Mouse (Mus musculus) MEL (cell line): Measurements from ENCODE around the gene Vsx1. TPM values are rescaled to one million over a fixed set of nuclear protein-coding genes. Genes with fewer than 3 reads are reported as not detected.
A peak's percentile ranks its signal among the peaks of the same experiment; 100 is the strongest.

ENCODE experiments used
- DNase-seq: peaks from one replicate; pipeline ENCODE4 v3.0.0; 2011; ENCODE audit warnings: low read depth, low spot score
- H3K27ac ChIP-seq: 2 replicates; pipeline ENCODE4 v1.5.1; 2012; ENCODE audit warnings: low read depth, mild to moderate bottlenecking, control low read depth, low read length, moderate library complexity; ENCODE audit not compliant: control insufficient read depth
- H3K27me3 ChIP-seq, 2 experiments: fragments of 150-350 bp in 1 of 2; sonication (generic) in 1 of 2; 2 replicates each; pipeline ENCODE4 v1.6.1; 2012; ENCODE audit warnings: low read length in 2 of 2, mild to moderate bottlenecking in 2 of 2, improper control_type of control experiment in 1 of 2, moderate library complexity in 1 of 2; ENCODE audit not compliant: insufficient read depth in 2 of 2, control insufficient read depth in 1 of 2
- H3K36me3 ChIP-seq, 2 experiments: 2 replicates each; pipeline ENCODE4 v1.6.1; 2012 to 2014; ENCODE audit warnings: low read length in 2 of 2, improper control_type of control experiment in 1 of 2, inconsistent platforms in 1 of 2, mild to moderate bottlenecking in 1 of 2; ENCODE audit not compliant: insufficient read depth in 2 of 2, control insufficient read depth in 1 of 2
- H3K4me1 ChIP-seq, 2 experiments: fragments of 150-350 bp in 1 of 2; sonication (generic) in 1 of 2; 2 replicates each; pipeline ENCODE4 v1.6.1; 2012; ENCODE audit warnings: low read length in 2 of 2, improper control_type of control experiment in 1 of 2, mild to moderate bottlenecking in 1 of 2; ENCODE audit not compliant: insufficient read depth in 2 of 2, control insufficient read depth in 1 of 2
- H3K4me3 ChIP-seq, 2 experiments: fragments of 150-350 bp in 1 of 2; sonication (generic) in 1 of 2; 2 replicates each; pipeline ENCODE4 v1.5.1; 2012; ENCODE audit warnings: low read depth in 2 of 2, low read length in 2 of 2, mild to moderate bottlenecking in 2 of 2, moderate library complexity in 2 of 2, control low read depth in 1 of 2, improper control_type of control experiment in 1 of 2; ENCODE audit not compliant: control insufficient read depth in 1 of 2, insufficient read depth in 1 of 2
- H3K79me2 ChIP-seq: 2 replicates; pipeline ENCODE4 v1.6.1; 2012; ENCODE audit warnings: mild to moderate bottlenecking, low read length, moderate library complexity; ENCODE audit not compliant: control insufficient read depth, poor library complexity, insufficient read depth
- H3K9ac ChIP-seq: 2 replicates; pipeline ENCODE4 v1.6.1; 2012; ENCODE audit warnings: low read depth, mild to moderate bottlenecking, control low read depth, low read length, moderate library complexity; ENCODE audit not compliant: control insufficient read depth, poor library complexity, severe bottlenecking
- H3K9me3 ChIP-seq: fragments of 150-350 bp; sonication (generic); replicated peaks from 2 replicates; pipeline ENCODE4 v1.6.1; 2012; ENCODE audit warnings: mild to moderate bottlenecking, low read length, improper control_type of control experiment, moderate library complexity; ENCODE audit not compliant: insufficient read depth
- BHLHE40 ChIP-seq: IDR thresholded peaks from 2 replicates; pipeline ENCODE4 v1.6.1; 2012; ENCODE audit warnings: low read depth, mild to moderate bottlenecking, inconsistent platforms, low read length, improper control_type of control experiment, borderline replicate concordance
- CHD1 ChIP-seq: IDR thresholded peaks from 2 replicates; pipeline ENCODE4 v1.6.1; 2012; ENCODE audit warnings: low read depth, mild to moderate bottlenecking, inconsistent platforms, low read length, improper control_type of control experiment
- CHD2 ChIP-seq: IDR thresholded peaks from 2 replicates; pipeline ENCODE4 v1.6.1; 2011; ENCODE audit warnings: low read length, improper control_type of control experiment
- CTCF ChIP-seq, 3 experiments: IDR thresholded peaks in 2 of 3; conservative IDR thresholded peaks in 1 of 3; 2 replicates each; pipeline ENCODE4 v1.5.1; 2011 to 2012; ENCODE audit warnings: low read length in 3 of 3, low read depth in 2 of 3, mild to moderate bottlenecking in 2 of 3, improper control_type of control experiment in 1 of 3, inconsistent platforms in 1 of 3, mixed read lengths in 1 of 3, moderate library complexity in 1 of 3; ENCODE audit not compliant: control insufficient read depth in 1 of 3, insufficient read depth in 1 of 3, poor library complexity in 1 of 3, severe bottlenecking in 1 of 3
- E2F4 ChIP-seq: IDR thresholded peaks from 2 replicates; pipeline ENCODE4 v1.6.1; 2011; ENCODE audit warnings: low read depth, low read length, improper control_type of control experiment, borderline replicate concordance
- ELF1 ChIP-seq: IDR thresholded peaks from 2 replicates; pipeline ENCODE4 v1.6.1; 2014; ENCODE audit warnings: low read depth, mild to moderate bottlenecking, inconsistent platforms, low read length, improper control_type of control experiment, moderate library complexity
- EP300 ChIP-seq, 2 experiments: IDR thresholded peaks; 2 replicates each; pipeline ENCODE4 v1.6.1; 2011; ENCODE audit warnings: improper control_type of control experiment in 2 of 2, low read length in 2 of 2, low read depth in 1 of 2, mild to moderate bottlenecking in 1 of 2
- ETS1 ChIP-seq: IDR thresholded peaks from 2 replicates; pipeline ENCODE4 v1.6.1; 2012; ENCODE audit warnings: low read depth, mild to moderate bottlenecking, inconsistent platforms, low read length, improper control_type of control experiment, moderate library complexity
- GABPA ChIP-seq: IDR thresholded peaks from 2 replicates; pipeline ENCODE4 v1.6.1; 2012; ENCODE audit warnings: low read depth, mild to moderate bottlenecking, inconsistent platforms, low read length, improper control_type of control experiment, moderate library complexity
- GATA1 ChIP-seq: IDR thresholded peaks from 2 replicates; pipeline ENCODE4 v1.6.1; 2011; ENCODE audit warnings: low read depth, low read length, improper control_type of control experiment
- HCFC1 ChIP-seq: IDR thresholded peaks from 2 replicates; pipeline ENCODE4 v1.6.1; 2012; ENCODE audit warnings: low read depth, mild to moderate bottlenecking, inconsistent platforms, low read length, improper control_type of control experiment, moderate library complexity
- JUND ChIP-seq: IDR thresholded peaks from 2 replicates; pipeline ENCODE4 v1.6.1; 2011; ENCODE audit warnings: low read depth, mild to moderate bottlenecking, improper control_type of control experiment, low read length
- MAFK ChIP-seq: IDR thresholded peaks from 2 replicates; pipeline ENCODE4 v1.6.1; 2011; ENCODE audit warnings: low read depth, mild to moderate bottlenecking, low read length, improper control_type of control experiment, borderline replicate concordance
- MAZ ChIP-seq: IDR thresholded peaks from 2 replicates; pipeline ENCODE4 v1.6.1; 2012; ENCODE audit warnings: low read depth, mild to moderate bottlenecking, inconsistent platforms, low read length, improper control_type of control experiment
- MEF2A ChIP-seq: IDR thresholded peaks from 2 replicates; pipeline ENCODE4 v1.6.1; 2014; ENCODE audit warnings: low read depth, mild to moderate bottlenecking, inconsistent platforms, low read length, improper control_type of control experiment; ENCODE audit not compliant: poor library complexity, insufficient replicate concordance, severe bottlenecking; ENCODE audit errors: extremely low read depth
- MXI1 ChIP-seq: IDR thresholded peaks from 2 replicates; pipeline ENCODE4 v1.6.1; 2011; ENCODE audit warnings: mild to moderate bottlenecking, low read depth, low read length, improper control_type of control experiment
- MYB ChIP-seq: IDR thresholded peaks from 2 replicates; pipeline ENCODE4 v1.6.1; 2011; ENCODE audit warnings: mild to moderate bottlenecking, low read depth, low read length, improper control_type of control experiment
- NELFE ChIP-seq: IDR thresholded peaks from 2 replicates; pipeline ENCODE4 v1.6.1; 2011; ENCODE audit warnings: low read depth, low read length, improper control_type of control experiment
- NRF1 ChIP-seq: IDR thresholded peaks from 2 replicates; pipeline ENCODE4 v1.6.1; 2014; ENCODE audit warnings: low read depth, mild to moderate bottlenecking, inconsistent platforms, low read length, improper control_type of control experiment, moderate library complexity; ENCODE audit not compliant: poor library complexity, insufficient read depth, severe bottlenecking
- POLR2A ChIP-seq, 2 experiments: IDR thresholded peaks; 2 replicates each; pipeline ENCODE4 v1.6.1; 2011 to 2012; ENCODE audit warnings: low read length in 2 of 2, mild to moderate bottlenecking in 2 of 2, control low read depth in 1 of 2, improper control_type of control experiment in 1 of 2, low read depth in 1 of 2, moderate library complexity in 1 of 2; ENCODE audit not compliant: control insufficient read depth in 1 of 2, insufficient read depth in 1 of 2, poor library complexity in 1 of 2
- POLR2AphosphoS2 ChIP-seq: IDR thresholded peaks from 2 replicates; pipeline ENCODE4 v1.6.1; 2011; ENCODE audit warnings: low read length, improper control_type of control experiment
- POLR2AphosphoS5 ChIP-seq: IDR thresholded peaks from 2 replicates; pipeline ENCODE4 v1.6.1; 2012; ENCODE audit warnings: low read depth, borderline replicate concordance, mild to moderate bottlenecking, inconsistent platforms, low read length, moderate library complexity, mixed read lengths
- RAD21 ChIP-seq: IDR thresholded peaks from 2 replicates; pipeline ENCODE4 v1.6.1; 2011; ENCODE audit warnings: mild to moderate bottlenecking, low read depth, low read length, improper control_type of control experiment
- RCOR1 ChIP-seq: IDR thresholded peaks from 2 replicates; pipeline ENCODE4 v1.6.1; 2012; ENCODE audit warnings: low read depth, mild to moderate bottlenecking, inconsistent platforms, low read length, improper control_type of control experiment
- SIN3A ChIP-seq: IDR thresholded peaks from 2 replicates; pipeline ENCODE4 v1.6.1; 2012; ENCODE audit warnings: low read length, improper control_type of control experiment, inconsistent platforms
- SMC3 ChIP-seq: IDR thresholded peaks from 2 replicates; pipeline ENCODE4 v1.6.1; 2011; ENCODE audit warnings: low read depth, low read length, improper control_type of control experiment
- TAL1 ChIP-seq: IDR thresholded peaks from 2 replicates; pipeline ENCODE4 v1.6.1; 2012; ENCODE audit warnings: mild to moderate bottlenecking, inconsistent platforms, low read length, moderate library complexity, mixed read lengths
- TBP ChIP-seq: IDR thresholded peaks from 2 replicates; pipeline ENCODE4 v1.8.0; 2011; ENCODE audit warnings: low read depth, low read length, improper control_type of control experiment
- TCF12 ChIP-seq: IDR thresholded peaks from 2 replicates; pipeline ENCODE4 v1.6.1; 2014; ENCODE audit warnings: low read depth, mild to moderate bottlenecking, inconsistent platforms, low read length, improper control_type of control experiment, moderate library complexity
- UBTF ChIP-seq: IDR thresholded peaks from 2 replicates; pipeline ENCODE4 v1.6.1; 2012; ENCODE audit warnings: low read depth, mild to moderate bottlenecking, inconsistent platforms, low read length, improper control_type of control experiment, moderate library complexity, borderline replicate concordance; ENCODE audit not compliant: insufficient read depth
- USF1 ChIP-seq: IDR thresholded peaks from 2 replicates; pipeline ENCODE4 v1.6.1; 2014; ENCODE audit warnings: low read depth, mild to moderate bottlenecking, inconsistent platforms, low read length, improper control_type of control experiment, moderate library complexity
- ZC3H11A ChIP-seq: IDR thresholded peaks from 2 replicates; pipeline ENCODE4 v1.6.1; 2012; ENCODE audit warnings: low read depth, mild to moderate bottlenecking, inconsistent platforms, low read length, improper control_type of control experiment
- ZMIZ1 ChIP-seq: IDR thresholded peaks from 2 replicates; pipeline ENCODE4 v1.6.1; 2012; ENCODE audit warnings: low read depth, mild to moderate bottlenecking, inconsistent platforms, low read length, improper control_type of control experiment, moderate library complexity
- polyA plus RNA-seq, 2 experiments: library from polyadenylated mRNA; stranded (reverse) in 1 of 2; unstranded in 1 of 2; fragments of >175 nt in 1 of 2; fragments of >200 nt in 1 of 2; gene quantifications; 2 replicates each; pipeline versions ENCODE4 v1.2.1 to v1.2.4; 2012; ENCODE audit warnings: low replicate concordance in 2 of 2, low read depth in 1 of 2; ENCODE audit not compliant: insufficient read length in 2 of 2, insufficient read depth in 1 of 2, missing spikeins in 1 of 2
- total RNA-seq: library from RNA; depleted of rRNA; stranded (reverse); fragments of 300-350 nt; gene quantifications from 2 replicates; pipeline ENCODE4 v1.2.3, GENCODE M21; 2012

Gene Vsx1
- total and polyA plus RNA-seq, 3 experiments = not detected

GRCm38 (mm10) chr2:150668956-150669355, 20.2 kb downstream of the Vsx1 start (continued):
- no peak for TF ChIP-seq POLR2AphosphoS2

- no peaks in the 10 kb centered on the region for H3K9me3 ChIP-seq
- peak within 1 kb of the TSS; percentile 69 to 80 for H3K4me3 ChIP-seq
- no peaks in the 10 kb centered on the region for H3K27me3 ChIP-seq
- peak; percentile 83 for DNase-seq
- no peaks in the 10 kb centered on the region; the same call in 1 of the 2 replicates for H3K79me2 ChIP-seq
- H3K9ac ChIP-seq = peak within 1 kb of the TSS; percentile 76
- H3K27ac ChIP-seq = peak within 1 kb of the TSS; percentile 88
- peaks cover 0 to 34% of the 10 kb centered on the region in 2 experiments; a peak in 2 of 4 replicates for H3K36me3 ChIP-seq
- H3K4me1 ChIP-seq = peaks cover 19 to 42% of the 10 kb centered on the region in 2 experiments
- TF ChIP-seq HCFC1 = no peak
- no peak for TF ChIP-seq ELF1
- TF ChIP-seq JUND = no peak
- TF ChIP-seq NELFE = peak; percentile 35; the same call in 1 of the 2 replicates
- no peak for TF ChIP-seq GABPA
- peak; percentile 72 for TF ChIP-seq TAL1
- no peak for TF ChIP-seq ZMIZ1
- TF ChIP-seq CTCF (IDR thresholded peaks at IDR 0.05 in 2 of 3, conservative IDR thresholded peaks at IDR 0.05 in 1 of 3; ENCODE audit: control insufficient read depth in 1 of 3, insufficient read depth in 1 of 3, low read depth in 2 of 3, low read length in 3 of 3, poor library complexity in 1 of 3, severe bottlenecking in 1 of 3) = no peak
- no peak for TF ChIP-seq NRF1
- 0 out of 2 replicates have a peak, but pooled peaks have one; percentile 30 for TF ChIP-seq UBTF
- no peak for TF ChIP-seq CHD1
- TF ChIP-seq POLR2AphosphoS2 = no peak
- no peak for TF ChIP-seq USF1
- no peak for TF ChIP-seq MYB
- TF ChIP-seq SIN3A = no peak; the same call in 1 of the 2 replicates
- TF ChIP-seq E2F4 = no peak
- peak; percentile 43; the same call in 1 of the 2 replicates for TF ChIP-seq MXI1
- TF ChIP-seq POLR2A (IDR thresholded peaks at IDR 0.05; ENCODE audit: control insufficient read depth in 1 of 2, insufficient read depth in 1 of 2, low read depth in 1 of 2, low read length in 2 of 2, poor library complexity in 1 of 2) = peak; percentile 44 to 49; a peak in 1 of 4 replicates
- no peak for TF ChIP-seq TBP
- TF ChIP-seq MEF2A = no peak
- no peak for TF ChIP-seq MAZ
- no peak; the same call in 1 of the 2 replicates for TF ChIP-seq RCOR1
- TF ChIP-seq TCF12 = peak; percentile 8; the same call in 1 of the 2 replicates
- TF ChIP-seq BHLHE40 = no peak
- TF ChIP-seq EP300 (IDR thresholded peaks at IDR 0.05; ENCODE audit: low read depth in 1 of 2, low read length in 2 of 2) = peak; percentile 52 to 53; a peak in 3 of 4 replicates
- TF ChIP-seq MAFK = no peak
- no peak for TF ChIP-seq SMC3
- no peak for TF ChIP-seq ZC3H11A
- peak; percentile 20; the same call in 1 of the 2 replicates for TF ChIP-seq GATA1
- no peak for TF ChIP-seq CHD2
- no peak for TF ChIP-seq RAD21
- no peak for TF ChIP-seq ETS1
- TF ChIP-seq POLR2AphosphoS5 = no peak
Observed at GRCm38 (mm10) chr2:150667820-150668766, 21.1 kb downstream of the Vsx1 start, which contains the start of gene Acss1. TSS of gene Acss1 (minus strand) at chr2:150668500.
